Mouse (Mus musculus) megakaryocyte, embryonic 14.5 days (primary cell): ENCODE data around the gene Bora.

Source experiments
- FLI1 ChIP-seq: IDR thresholded peaks from 2 replicates; pipeline ENCODE4 v1.6.1; 2012; ENCODE audit warnings: low read length, inconsistent platforms, mixed read lengths
- GATA1 ChIP-seq: IDR thresholded peaks from 3 replicates; pipeline ENCODE4 v1.6.1; 2012; ENCODE audit warnings: mixed read lengths, low read length, inconsistent platforms, borderline replicate concordance

DNA sequence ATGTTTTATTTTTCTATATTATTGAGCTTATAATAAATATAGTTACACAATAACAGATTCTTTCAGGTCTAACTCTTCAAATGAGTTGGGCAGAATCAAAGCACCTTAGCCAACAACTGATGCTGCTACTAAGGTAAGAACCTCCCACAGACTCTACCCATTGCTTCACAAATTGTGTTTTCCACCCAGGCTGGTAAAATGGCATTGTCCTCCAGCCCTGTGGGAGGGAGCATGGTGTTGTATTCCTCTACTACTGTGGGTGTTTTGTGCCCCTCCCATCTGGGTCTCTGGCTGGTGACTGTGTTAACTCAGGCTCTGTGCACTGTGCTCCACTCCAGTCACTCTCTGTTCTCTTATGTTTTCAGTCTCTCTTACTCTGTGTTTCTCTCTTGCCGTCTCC is 2.5 kb upstream of the Bora start:
- TF ChIP-seq GATA1 (no peak), FLI1 (no peak)
